Mouse (Mus musculus): ENCODE measurements around the gene Cir1.

The Cir1 gene

GRCm38 (mm10) chr2:73312152-73313116 lies at the start of gene Cir1, which contains the start of gene Scrn3:
TSS of gene Cir1 (minus strand) at chr2:73312701.
TSS of gene Scrn3 (plus strand) at chr2:73312601.
- DNase-seq (ENCODE audit: low spot score in 2 of 2): peak; percentile 91 to 96

- DNase-seq (ENCODE audit: low spot score in 2 of 2): no peak
Observed at GRCm38 (mm10) chr2:73360536-73360935, 48.0 kb upstream of the Cir1 start.

- DNase-seq (ENCODE audit: low spot score in 2 of 2): no peak
Observed at GRCm38 (mm10) chr2:73359941-73360340, 47.4 kb upstream of the Cir1 start.

GRCm38 (mm10) chr2:73357004-73357403 lies 44.5 kb upstream of the Cir1 start:
- DNase-seq (ENCODE audit: low spot score in 2 of 2): no peak

GRCm38 (mm10) chr2:73351927-73352374 lies 39.5 kb upstream of the Cir1 start:
- DNase-seq (ENCODE audit: low spot score in 2 of 2): no peak

- DNase-seq (ENCODE audit: low spot score in 2 of 2): no peak
Observed at GRCm38 (mm10) chr2:73351496-73351895, 39.0 kb upstream of the Cir1 start.

GRCm38 (mm10) chr2:73348221-73348620 lies 35.7 kb upstream of the Cir1 start:
- no peak for DNase-seq (ENCODE audit: low spot score in 2 of 2)

GRCm38 (mm10) chr2:73347766-73348165 lies 35.3 kb upstream of the Cir1 start:
- DNase-seq (ENCODE audit: low spot score in 2 of 2): no peak

- DNase-seq (ENCODE audit: low spot score in 2 of 2): no peak
Observed at GRCm38 (mm10) chr2:73347136-73347535, 34.6 kb upstream of the Cir1 start.

- peak; percentile 4 to 33 for DNase-seq (ENCODE audit: low spot score in 2 of 2)
Observed at GRCm38 (mm10) chr2:73346345-73347086, 34.0 kb upstream of the Cir1 start.

GRCm38 (mm10) chr2:73345204-73345603 lies 32.7 kb upstream of the Cir1 start:
- no peak for DNase-seq (ENCODE audit: low spot score in 2 of 2)

GRCm38 (mm10) chr2:73343701-73344100 lies 31.2 kb upstream of the Cir1 start:
- no peak for DNase-seq (ENCODE audit: low spot score in 2 of 2)

GRCm38 (mm10) chr2:73338415-73338814 lies 25.9 kb upstream of the Cir1 start:
- DNase-seq (ENCODE audit: low spot score in 2 of 2): no peak

- no peak for DNase-seq (ENCODE audit: low spot score in 2 of 2)
Observed at GRCm38 (mm10) chr2:73335949-73336348, 23.4 kb upstream of the Cir1 start.

- DNase-seq (ENCODE audit: low spot score in 2 of 2): no peak
Observed at GRCm38 (mm10) chr2:73325871-73326270, 13.4 kb upstream of the Cir1 start.

GRCm38 (mm10) chr2:73322991-73323390 lies 10.5 kb upstream of the Cir1 start:
- no peak for DNase-seq (ENCODE audit: low spot score in 2 of 2)

- DNase-seq (ENCODE audit: low spot score in 2 of 2): no peak
Observed at GRCm38 (mm10) chr2:73319218-73319617, 6.7 kb upstream of the Cir1 start.

GRCm38 (mm10) chr2:73317426-73317825 lies 4.9 kb upstream of the Cir1 start:
- no peak for DNase-seq (ENCODE audit: low spot score in 2 of 2)

GRCm38 (mm10) chr2:73314311-73314710 lies 1.8 kb upstream of the Cir1 start:
- no peak for DNase-seq (ENCODE audit: low spot score in 2 of 2)

GRCm38 (mm10) chr2:73313117-73313501 lies 608 bp upstream of the Cir1 start:
- peak; percentile 2 to 11 for DNase-seq (ENCODE audit: low spot score in 2 of 2)

GRCm38 (mm10) chr2:73306006-73306405 lies 6.5 kb downstream of the Cir1 start:
- DNase-seq (ENCODE audit: low spot score in 2 of 2): no peak

- DNase-seq (ENCODE audit: low spot score in 2 of 2): no peak
Observed at GRCm38 (mm10) chr2:73304506-73304905, 8.0 kb downstream of the Cir1 start.

GRCm38 (mm10) chr2:73302722-73303121 lies 9.8 kb downstream of the Cir1 start:
- DNase-seq (ENCODE audit: low spot score in 2 of 2): no peak
